Mouse (Mus musculus): Measurements from ENCODE around the gene Dedd2. TPM values are rescaled to one million over a fixed set of nuclear protein-coding genes. Genes with fewer than 3 reads are reported as not detected.
"Not testable (repeated sequence)": the region's sequence is repeated elsewhere in the genome, so short reads cannot be mapped to it uniquely, and the experiment has no call there.

The Dedd2 gene
- total RNA-seq (2018; cell fraction: chromatin; rRNA removed): 10 to 100 TPM in 10 of 26 experiments, 1 to 10 TPM in 15, under 1 TPM in 1; 0.62 to 26.5 (median 6.3) TPM
- 1 to 10 TPM; 1.6 to 9.0 (median 5.1) TPM for total RNA-seq (2018; cell fraction: cytosol; rRNA removed)
- 10 to 100 TPM in 4 of 26 experiments, 1 to 10 TPM in 22; 1.8 to 19.3 (median 5.6) TPM for total RNA-seq (2018; cell fraction: nucleus; rRNA removed)
- 2.2 to 9.2 TPM (median 3.1 TPM) in 3 replicates for polyA plus RNA-seq (2018)

DNA sequence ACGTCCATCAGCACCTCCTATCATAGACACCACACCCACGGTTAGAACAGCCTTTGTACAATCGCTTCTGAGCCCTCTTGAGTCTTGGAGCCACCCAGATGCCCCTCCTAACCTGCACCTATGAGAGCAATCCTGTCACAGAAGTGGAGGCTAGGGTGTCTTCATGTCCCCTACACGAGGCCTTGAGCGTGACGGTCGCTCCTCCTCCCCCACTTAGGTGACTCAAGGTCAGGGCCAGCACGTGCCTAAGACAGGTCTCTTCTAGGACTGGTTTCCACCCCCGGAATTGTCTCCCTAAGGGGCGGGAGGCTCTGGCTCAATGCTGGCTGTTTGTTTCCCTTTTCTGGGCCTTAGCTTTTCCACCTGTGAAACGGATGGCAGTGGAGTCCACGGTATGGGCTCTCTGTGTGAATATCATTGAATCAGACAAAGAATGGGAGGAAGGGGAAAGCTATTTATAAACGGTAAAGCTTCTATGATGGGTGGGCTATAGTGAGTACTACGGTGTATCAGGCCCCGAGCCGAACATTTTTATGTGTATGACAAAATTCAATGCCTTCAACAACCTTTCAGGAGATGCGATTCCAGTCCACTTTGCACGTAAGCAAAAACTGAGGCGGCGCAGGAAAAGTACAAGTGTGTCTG, at the start of gene Dedd2:
Dedd2 (minus strand) TSS at position 159 of the 645 bp plus-strand sequence.
- Histone ChIP-seq H3K36me3 (ENCODE audit: inconsistent target) (peaks cover 6% of the 10 kb centered on the region; the same call in 1 of the 2 replicates), H3K79me2 (ENCODE audit: inconsistent target) (peaks cover 49% of the 10 kb centered on the region)
- WGBS (ENCODE audit: missing documents): 2% methylated on average over 20 of the region's 20 CpGs

DNA sequence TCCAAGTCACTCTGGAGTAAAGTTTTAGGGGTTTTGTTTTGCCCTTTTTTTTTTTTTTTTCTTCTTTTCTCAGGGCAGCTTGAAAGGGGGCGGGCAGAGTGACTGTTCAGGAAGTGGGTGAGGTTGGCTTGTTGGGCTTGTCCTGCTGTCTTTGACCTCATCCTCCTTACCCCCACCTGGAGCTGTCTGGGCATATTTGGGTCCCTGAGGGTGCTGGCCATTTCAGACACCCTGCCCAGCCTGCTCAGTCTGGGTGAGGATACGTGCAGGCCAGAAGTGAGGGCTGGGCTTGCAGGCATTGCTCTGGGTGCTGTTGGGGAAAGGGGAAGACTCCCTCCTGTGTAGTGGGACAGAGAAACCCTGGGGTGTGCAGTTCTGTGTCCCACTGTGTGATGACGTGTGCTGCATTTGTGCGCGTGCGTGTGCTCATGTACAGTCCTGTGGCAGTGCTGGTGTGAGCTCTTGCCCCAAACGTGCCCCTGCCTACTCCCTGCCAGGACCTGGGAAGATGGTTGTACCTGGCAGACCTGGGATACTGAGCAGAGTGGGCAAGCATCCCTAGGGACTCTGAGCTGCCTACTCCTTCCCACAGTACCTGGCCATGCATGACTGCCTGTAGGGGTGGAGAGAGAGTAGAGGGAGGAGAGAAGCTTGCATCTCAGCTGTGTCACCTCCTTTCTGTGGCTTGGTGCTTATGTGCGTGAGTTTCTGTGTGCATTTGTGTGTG, 49.3 kb upstream of the Dedd2 start:
- WGBS (ENCODE audit: missing documents): 22% methylated on average over 7 of the region's 8 CpGs
- Histone ChIP-seq H3K79me2 (ENCODE audit: inconsistent target) (peaks cover 52% of the 10 kb centered on the region), H3K4me3 (ENCODE audit: inconsistent target) (peak overlapping the region; percentile 77), H3K27ac (peak overlapping the region; percentile 80), H3K36me3 (ENCODE audit: inconsistent target) (no peaks in the 10 kb centered on the region)

More for the DNA sequence above, at the start of gene Dedd2:
- Histone ChIP-seq H3K4me3 (ENCODE audit: inconsistent target) (peak within 1 kb of the TSS; percentile 94), H3K27ac (peak within 1 kb of the TSS; percentile 65)

DNA sequence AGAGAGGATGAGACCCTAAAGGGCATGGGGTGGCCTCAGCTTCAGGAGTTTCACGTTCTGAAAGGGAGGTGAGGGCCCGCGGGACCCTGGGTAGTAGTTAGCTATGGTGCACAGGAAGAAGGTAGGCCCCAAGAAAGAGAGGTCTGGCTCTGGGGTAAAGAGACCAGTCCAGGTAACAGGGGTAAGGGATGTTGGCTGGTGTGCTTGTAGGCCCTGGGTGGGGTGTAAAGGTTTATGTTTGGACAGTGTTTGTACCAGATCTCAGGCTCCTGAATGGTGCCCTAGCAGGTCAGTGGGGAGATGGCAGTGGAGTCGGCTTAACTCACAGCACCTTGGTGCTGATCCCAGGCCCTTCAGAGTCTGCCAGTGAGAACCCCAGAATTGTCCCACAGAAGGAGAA, 48.6 kb upstream of the Dedd2 start:
- Histone ChIP-seq H3K4me3 (ENCODE audit: inconsistent target) (peak overlapping the region; percentile 77), H3K79me2 (ENCODE audit: inconsistent target) (peaks cover 45% of the 10 kb centered on the region), H3K27ac (peak overlapping the region; percentile 80), H3K36me3 (ENCODE audit: inconsistent target) (no peaks in the 10 kb centered on the region)
- whole genome bisulfite sequencing (ENCODE audit: missing documents): 0% methylated on average over 4 of the region's 4 CpGs

DNA sequence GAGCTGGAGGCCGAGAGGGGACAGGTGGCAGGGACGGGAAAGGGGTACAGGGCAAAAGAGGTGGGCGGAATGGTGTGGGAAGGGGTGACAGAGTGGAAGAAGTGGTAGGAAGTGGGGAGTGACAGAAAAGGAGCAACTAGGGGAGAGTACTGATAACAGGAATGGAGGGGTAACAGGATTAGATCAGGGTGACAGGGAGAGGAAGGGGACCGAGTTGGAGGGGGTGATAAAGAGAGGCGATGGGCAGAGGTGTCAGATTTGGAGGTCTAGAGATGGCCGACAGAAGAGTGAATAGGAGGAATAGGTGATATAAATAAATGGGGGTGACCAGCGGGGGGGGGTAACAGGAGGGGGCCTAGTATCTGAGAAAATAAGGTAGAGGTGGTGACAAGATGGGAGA, 48.2 kb upstream of the Dedd2 start:
- Histone ChIP-seq H3K4me3 (ENCODE audit: inconsistent target) (peak overlapping the region; percentile 77), H3K36me3 (ENCODE audit: inconsistent target) (no peaks in the 10 kb centered on the region), H3K27ac (peak overlapping the region; percentile 80), H3K79me2 (ENCODE audit: inconsistent target) (peaks cover 41% of the 10 kb centered on the region)
- WGBS (ENCODE audit: missing documents): 0% methylated on average over 7 of the region's 7 CpGs

DNA sequence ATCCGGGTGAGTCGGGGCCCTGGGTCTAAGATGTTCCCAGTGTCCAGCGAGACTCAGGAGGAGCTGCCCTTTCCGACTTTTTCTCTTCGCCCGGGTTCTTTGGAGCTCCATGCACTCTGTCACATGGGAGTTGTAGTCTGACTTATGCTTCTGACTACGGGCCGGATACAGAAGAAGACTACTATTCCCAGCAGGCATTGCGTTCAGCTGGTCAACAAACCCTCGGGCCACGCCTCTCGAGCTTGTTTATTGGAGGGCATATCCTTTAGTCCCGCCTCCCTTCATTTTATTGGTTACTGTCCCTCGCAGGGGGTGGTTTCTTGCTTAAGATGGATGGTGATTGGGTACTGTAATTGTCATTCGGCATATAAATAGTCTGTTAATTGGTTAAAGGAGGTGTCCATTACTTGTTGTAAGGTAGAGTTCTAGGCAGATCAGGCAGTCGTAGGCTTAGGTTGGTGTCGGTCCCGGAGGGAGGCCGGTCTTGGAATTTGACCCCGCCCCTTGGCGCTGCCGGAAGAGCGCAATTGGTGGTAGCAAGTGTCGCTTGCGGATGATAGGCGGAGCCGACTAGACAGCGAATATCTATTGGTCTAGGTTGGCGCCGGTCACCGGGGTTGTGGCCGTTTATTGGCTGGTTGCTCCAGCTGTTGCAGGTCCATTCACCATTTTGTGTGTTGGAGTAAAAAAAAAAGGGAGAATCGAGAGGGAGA, 47.5 kb upstream of the Dedd2 start:
- peak overlapping the region; percentile 77 for H3K4me3 ChIP-seq (ENCODE audit: inconsistent target)
- peaks cover 38% of the 10 kb centered on the region for H3K79me2 ChIP-seq (ENCODE audit: inconsistent target)
- H3K36me3 ChIP-seq (ENCODE audit: inconsistent target): no peaks in the 10 kb centered on the region
- H3K27ac ChIP-seq: peak overlapping the region; percentile 92
- WGBS (ENCODE audit: missing documents): under 1% methylated on average over 32 of the region's 33 CpGs

DNA sequence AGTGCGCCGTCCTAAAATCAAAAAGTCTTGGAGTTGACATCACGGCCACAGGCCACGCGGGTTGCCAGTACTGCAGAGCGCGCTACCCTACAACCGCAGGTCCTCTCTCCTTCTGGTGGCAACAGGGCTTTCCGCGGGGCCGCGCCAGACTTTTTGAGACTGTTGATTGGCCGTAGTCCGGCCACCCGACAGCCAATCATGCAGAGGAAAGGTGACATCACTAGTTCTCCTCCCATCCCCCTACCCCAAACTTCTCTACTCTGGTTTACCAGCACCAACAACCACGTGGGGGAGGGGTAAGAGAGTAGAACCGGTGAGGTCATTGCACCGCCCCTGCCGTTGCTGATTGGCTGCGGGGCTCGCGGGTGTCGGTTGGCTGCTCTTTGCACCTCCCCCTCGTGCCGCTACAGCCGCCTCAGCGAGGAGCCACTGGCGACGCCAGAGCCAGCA, 46.9 kb upstream of the Dedd2 start, which contains the start of gene Cic:
Cic (plus strand) TSS at position 404 of the 450 bp plus-strand sequence.
- WGBS (ENCODE audit: missing documents): 2% methylated on average over 29 of the region's 29 CpGs
- Histone ChIP-seq H3K79me2 (ENCODE audit: inconsistent target) (peaks cover 35% of the 10 kb centered on the region), H3K36me3 (ENCODE audit: inconsistent target) (no peaks in the 10 kb centered on the region), H3K27ac (peak within 1 kb of the TSS; percentile 92), H3K4me3 (ENCODE audit: inconsistent target) (peak within 1 kb of the TSS; percentile 77)

DNA sequence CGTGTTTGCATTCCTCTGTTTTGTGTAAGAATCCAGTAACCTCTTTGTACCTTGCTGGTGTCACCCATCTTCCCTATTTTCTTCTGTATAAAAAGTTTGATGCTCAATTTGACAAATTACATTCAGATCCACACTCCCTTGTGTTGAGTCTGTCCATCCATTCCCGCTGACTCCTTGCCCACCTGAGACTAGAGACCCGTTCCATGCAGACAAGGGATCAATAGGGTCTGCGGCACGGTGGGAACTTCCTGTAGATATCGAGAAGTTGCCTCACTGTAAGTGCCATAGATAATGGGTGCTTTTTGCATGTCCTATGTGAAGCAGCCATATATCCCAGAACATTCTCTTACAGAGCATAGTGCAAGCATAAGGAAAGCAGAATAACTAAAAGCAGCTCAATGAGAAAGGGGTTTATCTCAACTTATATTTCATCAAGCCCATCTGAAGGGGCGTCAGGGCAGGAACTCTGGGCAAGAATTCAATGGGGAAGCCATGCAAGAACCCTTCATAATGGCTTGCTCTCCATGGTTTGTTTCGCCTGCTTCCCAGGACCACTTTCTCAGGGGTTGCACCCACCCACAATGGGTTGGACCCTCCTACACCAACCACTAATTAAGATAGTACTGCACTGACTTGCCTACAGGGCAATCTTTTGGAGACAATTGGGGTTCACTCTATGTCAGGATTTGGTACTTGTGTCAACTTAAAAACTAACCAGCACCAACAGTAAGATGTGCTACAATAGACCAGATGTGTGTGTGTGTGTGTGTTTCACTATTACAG, 46.0 kb upstream of the Dedd2 start:
- H3K27ac ChIP-seq: no peak overlapping the region
- no peaks in the 10 kb centered on the region for H3K36me3 ChIP-seq (ENCODE audit: inconsistent target)

DNA sequence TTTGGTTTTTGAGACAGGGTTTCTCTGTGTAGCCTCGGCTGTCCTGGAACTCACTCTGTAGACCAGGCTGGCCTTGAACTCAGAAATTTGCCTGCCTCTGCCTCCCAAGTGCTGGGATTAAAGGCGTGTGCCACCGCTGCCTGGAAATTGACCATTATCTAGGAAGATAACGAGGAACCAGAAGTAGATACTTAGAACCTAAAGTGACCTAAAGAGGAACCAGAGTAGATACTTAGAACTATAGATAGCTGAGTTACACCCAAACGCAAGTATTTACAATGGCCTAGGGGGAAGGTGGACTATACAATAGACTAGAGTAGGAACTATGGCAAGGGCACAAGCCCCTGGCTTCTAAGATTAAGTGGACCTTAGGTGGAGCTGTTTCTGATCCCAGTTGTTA, 45.3 kb upstream of the Dedd2 start:
- not testable (repeated sequence) for H3K36me3 ChIP-seq (ENCODE audit: inconsistent target); H3K4me3 ChIP-seq (ENCODE audit: inconsistent target); H3K27ac ChIP-seq
- peaks cover 22% of the 10 kb centered on the region for H3K79me2 ChIP-seq (ENCODE audit: inconsistent target)
- WGBS (ENCODE audit: missing documents): 69% methylated on average over 4 of the region's 5 CpGs

More for the DNA sequence above, 46.0 kb upstream of the Dedd2 start:
- WGBS (ENCODE audit: missing documents): 95% methylated on average over 8 of the region's 8 CpGs
- Histone ChIP-seq H3K79me2 (ENCODE audit: inconsistent target) (peaks cover 29% of the 10 kb centered on the region), H3K4me3 (ENCODE audit: inconsistent target) (no peak overlapping the region)

DNA sequence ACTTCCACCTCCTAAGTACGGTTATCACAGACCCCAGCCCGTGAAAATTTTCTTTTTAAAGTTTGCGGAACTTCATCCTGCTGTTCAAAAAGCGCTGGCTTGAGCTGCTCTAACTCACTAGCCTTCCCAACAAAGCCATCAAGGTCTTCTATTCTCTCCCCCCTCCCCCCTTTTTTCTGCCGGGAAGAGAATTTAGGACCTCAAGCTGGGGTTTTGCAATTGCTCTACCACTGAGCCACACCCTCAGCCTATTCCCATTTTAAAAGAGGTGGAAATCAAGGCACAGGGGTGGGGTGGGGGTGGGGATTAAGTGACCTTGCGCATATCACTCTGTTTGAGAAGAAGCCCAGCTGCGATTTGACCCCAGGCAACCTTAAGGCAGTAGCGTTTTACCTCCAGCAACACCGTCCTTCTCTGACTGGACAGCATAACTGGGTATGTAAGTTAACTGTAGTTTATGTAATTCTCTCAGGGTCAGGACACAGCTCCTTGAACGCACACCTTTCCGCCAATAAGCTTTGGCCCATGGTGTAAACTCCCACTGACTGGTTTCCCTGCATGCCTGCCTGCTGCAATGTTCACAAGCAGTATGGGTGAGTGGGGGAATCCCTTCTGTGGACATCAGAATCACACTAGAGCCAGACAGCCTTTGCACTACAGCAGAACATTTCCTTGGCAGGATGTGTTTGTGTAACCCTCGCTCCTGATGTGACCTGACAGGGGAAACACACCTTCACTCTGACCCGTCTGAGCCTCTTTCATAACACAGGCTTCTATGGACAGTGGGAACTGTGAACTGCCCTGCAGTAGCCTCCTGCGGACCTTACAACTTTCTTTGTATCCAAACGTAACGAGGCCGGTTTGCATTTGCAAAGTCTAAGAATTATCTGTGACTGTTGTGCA, 43.8 kb upstream of the Dedd2 start:
- Histone ChIP-seq H3K36me3 (ENCODE audit: inconsistent target) (no peaks in the 10 kb centered on the region), H3K79me2 (ENCODE audit: inconsistent target) (peaks cover 9% of the 10 kb centered on the region), H3K27ac (no peak overlapping the region), H3K4me3 (ENCODE audit: inconsistent target) (no peak overlapping the region)
- WGBS (ENCODE audit: missing documents): 87% methylated on average over 17 of the region's 17 CpGs

DNA sequence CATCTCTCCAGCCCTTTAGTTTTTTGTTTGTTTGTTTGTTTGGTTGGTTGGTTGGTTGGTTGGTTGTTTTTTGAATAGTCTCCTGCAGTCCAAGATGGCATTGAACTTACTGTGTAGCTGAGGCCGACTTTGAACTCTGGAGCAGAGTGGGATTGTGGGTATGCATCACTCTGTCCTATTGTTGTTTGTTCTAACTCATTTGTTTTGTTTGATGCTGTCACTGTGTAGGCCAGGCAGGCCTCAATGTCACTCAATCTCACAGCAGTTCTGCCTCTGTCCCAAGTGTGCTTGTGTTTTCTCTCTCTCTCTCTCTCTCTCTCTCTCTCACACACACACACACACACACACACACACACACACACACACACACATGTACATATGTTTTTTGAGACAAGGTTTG, 41.5 kb upstream of the Dedd2 start:
- WGBS (ENCODE audit: missing documents): 100% methylated on average over 1 of the region's 1 CpGs
- no peaks in the 10 kb centered on the region for H3K79me2 ChIP-seq (ENCODE audit: inconsistent target)
- H3K36me3 ChIP-seq (ENCODE audit: inconsistent target): no peaks in the 10 kb centered on the region
- no peak overlapping the region for H3K27ac ChIP-seq
- H3K4me3 ChIP-seq (ENCODE audit: inconsistent target): no peak overlapping the region

DNA sequence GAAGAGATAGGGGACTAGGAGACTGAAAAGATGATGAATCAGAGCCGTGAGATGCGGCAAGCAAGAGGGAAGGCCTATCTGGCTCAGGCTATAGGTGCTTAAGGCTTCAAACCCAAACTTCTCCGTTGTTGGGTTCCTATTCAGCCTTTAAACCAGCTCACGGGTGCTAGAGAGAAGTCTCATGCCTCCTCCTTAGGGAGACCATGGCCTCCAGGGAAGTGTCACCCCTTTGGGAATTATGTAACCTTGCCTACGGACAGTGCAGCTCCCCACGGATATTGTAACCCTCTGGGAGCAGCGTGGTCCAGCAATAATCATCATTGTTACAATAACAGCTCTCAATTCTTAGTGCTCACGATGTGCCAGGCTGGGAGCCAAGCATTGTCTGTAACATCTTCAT, 31.4 kb upstream of the Dedd2 start:
- peaks cover 28% of the 10 kb centered on the region for H3K79me2 ChIP-seq (ENCODE audit: inconsistent target)
- WGBS (ENCODE audit: missing documents): 55% methylated on average over 8 of the region's 8 CpGs
- H3K4me3 ChIP-seq (ENCODE audit: inconsistent target): no peak overlapping the region
- no peaks in the 10 kb centered on the region for H3K36me3 ChIP-seq (ENCODE audit: inconsistent target)
- H3K27ac ChIP-seq: no peak overlapping the region

DNA sequence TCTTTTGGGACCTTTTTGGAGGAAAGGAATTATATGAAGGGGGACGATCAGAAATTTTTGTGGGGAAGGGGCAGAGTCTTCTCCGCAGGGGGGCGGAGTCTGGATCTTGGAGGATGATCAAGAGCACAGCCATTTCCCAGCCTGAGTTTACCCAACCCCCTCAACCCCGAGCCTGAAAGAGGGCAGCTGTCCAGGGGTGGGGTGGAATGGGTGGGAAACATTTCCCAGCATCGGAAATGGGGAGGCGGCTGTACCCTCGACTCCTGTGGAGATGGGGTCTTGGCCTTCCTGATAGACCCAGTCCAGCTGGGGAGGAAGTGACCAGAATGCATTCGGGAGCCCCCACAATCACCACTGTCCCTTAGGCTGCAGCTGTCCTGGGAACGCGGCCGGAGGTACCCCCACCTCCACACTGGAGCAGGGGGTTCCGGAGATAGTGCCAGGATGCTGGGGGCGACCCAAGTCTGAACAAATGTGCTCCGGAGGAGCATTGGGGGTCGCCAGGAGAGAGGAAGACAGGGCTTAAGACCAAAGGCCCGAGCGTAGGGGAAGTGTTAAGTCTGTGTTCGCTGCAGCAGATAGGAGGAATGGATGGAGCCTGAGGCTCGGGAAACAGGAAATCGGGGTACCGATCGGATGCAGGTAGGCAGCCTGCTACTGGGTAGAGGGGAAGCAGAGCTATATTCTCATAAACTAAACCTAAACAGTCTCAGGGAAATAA, 30.8 kb upstream of the Dedd2 start:
- peak overlapping the region; percentile 12; the same call in 1 of the 2 replicates for H3K4me3 ChIP-seq (ENCODE audit: inconsistent target)
- 8% methylated on average over 22 of the region's 22 CpGs for WGBS (ENCODE audit: missing documents)
- H3K36me3 ChIP-seq (ENCODE audit: inconsistent target): no peaks in the 10 kb centered on the region
- H3K79me2 ChIP-seq (ENCODE audit: inconsistent target): peaks cover 34% of the 10 kb centered on the region
- H3K27ac ChIP-seq: no peak overlapping the region
